Mouse (Mus musculus): ENCODE results near the gene Tspan3.
A peak's percentile ranks its signal among the peaks of the same experiment; 100 is the strongest.

Gene Tspan3

GRCm38 (mm10) chr9:56119651-56120050, 45.6 kb downstream of the Tspan3 start:
- no peak for DNase-seq (ENCODE audit: extremely low read depth, low read depth, low spot score)

DNA sequence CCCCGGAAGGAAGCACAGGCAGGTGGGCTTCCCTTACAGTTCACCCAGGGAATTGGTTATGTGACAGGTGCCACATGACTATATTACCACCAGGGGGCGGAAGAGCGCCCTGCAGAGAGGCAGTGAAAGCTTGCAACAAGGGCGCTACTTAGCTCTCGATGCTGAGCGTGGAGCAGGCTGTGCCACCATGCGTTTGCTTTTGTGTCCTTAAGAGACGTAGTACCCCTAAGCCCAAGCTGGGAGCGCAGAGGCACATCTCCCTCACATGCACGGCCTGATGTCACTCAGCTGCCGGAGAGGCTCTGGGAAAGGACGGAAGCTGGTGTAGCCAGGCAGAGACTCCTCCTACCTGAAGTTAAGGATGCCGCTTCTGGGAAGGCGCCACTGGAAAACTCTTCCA, 46.7 kb downstream of the Tspan3 start:
- DNase-seq (ENCODE audit: extremely low read depth, low read depth, low spot score), result no peak

- no peak for DNase-seq (ENCODE audit: extremely low read depth, low read depth, low spot score)
Observed at GRCm38 (mm10) chr9:56118091-56118490, 47.2 kb downstream of the Tspan3 start.

DNA sequence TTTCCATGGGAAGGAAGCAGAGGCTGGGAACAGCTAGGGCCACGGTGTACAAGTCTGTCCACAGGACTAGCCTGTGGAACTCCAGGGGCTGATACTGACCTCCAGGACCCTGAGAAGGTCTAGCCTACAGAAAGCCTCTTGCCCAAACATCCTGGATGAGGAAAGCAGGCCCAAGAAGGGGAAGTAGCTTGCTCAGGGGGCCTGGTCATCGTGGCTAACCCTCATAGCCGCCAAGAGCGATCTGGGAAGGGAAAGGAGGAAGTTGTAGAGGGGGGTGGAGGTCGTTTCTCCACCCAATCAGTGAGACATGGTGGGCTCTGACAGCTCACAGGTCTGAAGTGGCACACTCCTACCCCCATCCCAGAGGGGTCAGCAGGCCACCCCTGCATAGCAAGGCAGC, 57.1 kb downstream of the Tspan3 start:
- no peak for DNase-seq (ENCODE audit: extremely low read depth, low read depth, low spot score)

- no peak for DNase-seq (ENCODE audit: extremely low read depth, low read depth, low spot score)
Observed at GRCm38 (mm10) chr9:56107527-56107926, 57.8 kb downstream of the Tspan3 start.

DNA sequence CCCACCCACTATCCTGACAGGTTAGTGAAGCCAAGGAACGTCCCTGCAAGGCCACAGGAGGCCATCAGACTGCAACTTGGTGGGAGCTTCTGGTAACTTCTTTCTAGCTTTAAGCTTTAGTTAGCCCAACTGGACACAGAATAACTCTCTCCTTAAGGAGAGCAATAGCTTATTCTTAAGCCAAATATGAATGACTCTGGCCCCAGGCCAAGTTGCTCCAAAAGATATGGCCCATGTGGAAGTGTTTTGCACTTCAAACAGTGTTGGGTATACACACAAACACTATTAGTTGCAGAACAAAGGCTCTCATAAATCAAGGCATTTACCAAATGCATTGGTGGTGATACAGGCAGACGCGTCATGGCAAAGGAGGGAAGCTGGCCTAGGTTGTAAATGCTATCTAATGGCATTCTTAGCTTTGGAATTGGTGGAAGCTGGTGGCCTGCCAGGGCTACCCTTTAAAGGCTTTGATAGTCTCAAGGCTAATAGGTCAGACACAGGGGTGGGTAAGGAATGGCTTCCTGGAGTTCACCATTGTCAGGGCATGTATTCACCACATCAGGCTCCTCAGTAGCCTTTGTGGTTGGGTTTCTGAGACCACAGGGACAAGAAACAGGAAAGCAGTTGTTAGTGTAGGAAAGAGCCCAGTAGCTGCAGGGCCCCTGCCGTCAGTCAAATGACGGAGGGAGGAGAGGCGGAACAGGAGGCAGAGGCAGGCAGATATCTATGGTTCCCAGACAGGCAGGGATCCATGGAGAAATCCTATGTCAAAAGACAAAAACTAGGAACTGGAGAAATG, 58.8 kb downstream of the Tspan3 start:
- DNase-seq (ENCODE audit: extremely low read depth, low read depth, low spot score), result no peak

- no peak for DNase-seq (ENCODE audit: extremely low read depth, low read depth, low spot score)
Observed at GRCm38 (mm10) chr9:56104921-56105320, 60.4 kb downstream of the Tspan3 start.

DNA sequence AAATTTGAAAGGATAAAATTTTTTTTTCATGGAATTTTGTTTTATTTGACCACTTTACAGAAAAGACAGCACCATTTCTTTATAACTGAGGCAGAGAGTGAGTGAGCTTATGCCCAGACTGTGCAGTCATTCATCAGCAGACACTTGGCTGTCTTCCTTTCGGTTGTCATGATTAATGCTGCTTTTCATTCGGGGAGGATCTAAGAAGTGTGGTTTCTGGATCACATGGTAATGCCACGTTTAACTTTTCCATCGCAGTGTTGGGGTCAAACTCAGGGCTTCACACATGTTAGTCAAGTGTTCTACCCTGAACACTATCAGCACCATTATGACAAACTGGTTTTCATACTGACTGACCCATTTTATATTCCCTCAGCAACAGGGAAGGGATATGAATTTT, 64.3 kb downstream of the Tspan3 start:
- DNase-seq (ENCODE audit: extremely low read depth, low read depth, low spot score), result no peak

- DNase-seq (ENCODE audit: extremely low read depth, low read depth, low spot score), result no peak
Observed at GRCm38 (mm10) chr9:56100041-56100522, 65.2 kb downstream of the Tspan3 start.

GRCm38 (mm10) chr9:56097584-56098298, 67.5 kb downstream of the Tspan3 start:
- DNase-seq (ENCODE audit: extremely low read depth, low read depth, low spot score), result no peak

- DNase-seq (ENCODE audit: extremely low read depth, low read depth, low spot score), result no peak
Observed at GRCm38 (mm10) chr9:56092102-56092501, 73.2 kb downstream of the Tspan3 start.

- DNase-seq (ENCODE audit: extremely low read depth, low read depth, low spot score), result no peak
Observed at GRCm38 (mm10) chr9:56090546-56091225, 74.6 kb downstream of the Tspan3 start.

GRCm38 (mm10) chr9:56089778-56090520, 75.3 kb downstream of the Tspan3 start, which contains the start of gene Pstpip1:
Gene Pstpip1 (plus strand): TSS chr9:56089962.
- peak; percentile 51 for DNase-seq (ENCODE audit: extremely low read depth, low read depth, low spot score)

GRCm38 (mm10) chr9:56086524-56086923, 78.8 kb downstream of the Tspan3 start:
- no peak for DNase-seq (ENCODE audit: extremely low read depth, low read depth, low spot score)
